Mouse (Mus musculus) sigmoid colon, adult 10 weeks (tissue): ENCODE measurements around the gene Mb21d2. TPM values are rescaled to one million over a fixed set of nuclear protein-coding genes. Genes with fewer than 3 reads are reported as not detected.

Source experiments
- polyA plus RNA-seq: library from polyadenylated mRNA; stranded (reverse); fragments of 350-450 nt; fragmentation: Illumina TruSeq; extraction: RNeasy Lipid Tissue Mini Kit (QIAGEN cat#74804); gene quantifications from one replicate; pipeline ENCODE4 v1.2.3, GENCODE M21; 2014; ENCODE audit warnings: low read depth, low replicate concordance

Gene Mb21d2
- 14.7 TPM for polyA plus RNA-seq

GRCm38 (mm10) chr16:28928815-28929685 lies at the start of gene Mb21d2:
TSS of gene Mb21d2 (minus strand) at chr16:28929673.

Other genes starting within 250 kb of the Mb21d2 start
- 4.8 TPM for gene Fgf12, start 176.6 kb downstream of the Mb21d2 start, polyA plus RNA-seq